Mouse (Mus musculus) liver, embryonic 14.5 days (tissue): ENCODE data around the gene Wrap53. TPM values are rescaled to one million over a fixed set of nuclear protein-coding genes. Genes with fewer than 3 reads are reported as not detected.

Experiments
- ATAC-seq: fragments of 200-750 bp; cut with Nextera tagmentation; 2 replicates; pipeline ENCODE4 v1.8.0; 2017; ENCODE audit warnings: moderate number of reproducible peaks, mild to moderate bottlenecking, moderate library complexity; ENCODE audit not compliant: insufficient read depth
- DNase-seq, 3 experiments: peaks; one replicate each; pipeline ENCODE4 v3.0.0-alpha.2; 2012 to 2013; ENCODE audit warnings: low read depth in 3 of 3, low spot score in 3 of 3
- H3K27ac ChIP-seq: fragments of 300-500 bp; sonication (generic); 2 replicates; pipeline ENCODE4 v1.5.1; 2014; ENCODE audit warnings: moderate library complexity, mild to moderate bottlenecking, control low read depth, inconsistent platforms
- H3K27me3 ChIP-seq: fragments of 300-500 bp; sonication (generic); 2 replicates; pipeline ENCODE4 v1.6.1; 2014; ENCODE audit warnings: mild to moderate bottlenecking, low read length, moderate library complexity; ENCODE audit not compliant: control insufficient read depth, insufficient read depth
- H3K36me3 ChIP-seq: fragments of 300-500 bp; sonication (generic); replicated peaks from 2 replicates; pipeline ENCODE4 v1.6.1; 2014; ENCODE audit warnings: low read depth; ENCODE audit not compliant: control insufficient read depth, insufficient read depth
- H3K4me1 ChIP-seq, 2 experiments: fragments of 200-500 bp in 1 of 2; fragments of 300-500 bp in 1 of 2; sonication (generic) in 1 of 2; replicated peaks; 2 replicates each; pipeline ENCODE4 v1.6.1; 2012 to 2014; ENCODE audit warnings: antibody characterized with exemption in 1 of 2, inconsistent platforms in 1 of 2, low read length in 1 of 2; ENCODE audit not compliant: control insufficient read depth in 2 of 2, insufficient read depth in 2 of 2
- H3K4me2 ChIP-seq: fragments of 300-500 bp; sonication (generic); 2 replicates; pipeline ENCODE4 v1.6.1; 2014; ENCODE audit warnings: low read depth, mild to moderate bottlenecking, control low read depth, moderate library complexity
- H3K4me3 ChIP-seq, 2 experiments: fragments of 200-500 bp in 1 of 2; fragments of 300-500 bp in 1 of 2; sonication (generic) in 1 of 2; 2 replicates each; pipeline ENCODE4 v1.5.1; 2012 to 2014; ENCODE audit warnings: low read depth in 2 of 2, low read length in 2 of 2, mild to moderate bottlenecking in 2 of 2, control low read depth in 1 of 2, inconsistent platforms in 1 of 2, moderate library complexity in 1 of 2; ENCODE audit not compliant: insufficient read depth in 1 of 2
- H3K9ac ChIP-seq: fragments of 300-500 bp; sonication (generic); replicated peaks from 2 replicates; pipeline ENCODE4 v1.6.1; 2014; ENCODE audit warnings: mild to moderate bottlenecking, control low read depth, moderate library complexity
- H3K9me3 ChIP-seq: fragments of 300-500 bp; sonication (generic); 2 replicates; pipeline ENCODE4 v1.6.1; 2016; ENCODE audit warnings: low read length, mixed read lengths; ENCODE audit not compliant: control insufficient read depth
- CTCF ChIP-seq: IDR thresholded peaks from 2 replicates; pipeline ENCODE4 v1.5.1; 2016; ENCODE audit warnings: antibody characterized with exemption, low read depth, control low read depth
- EP300 ChIP-seq: IDR thresholded peaks from 2 replicates; pipeline ENCODE4 v1.6.1; 2016; ENCODE audit warnings: antibody characterized with exemption, low read depth
- WGBS: fragments of 180-500 bp; shearing (Covaris S2); extraction: QIAGEN DNeasy Blood & Tissue Kit; methylation state at CpG from one replicate; pipeline ENCODE4 v1.1.7; 2014; ENCODE audit not compliant: insufficient replicate concordance; 5-methylcytosine and 5-hydroxymethylcytosine counted together
- polyA plus RNA-seq, 2 experiments: library from polyadenylated mRNA; depleted of rRNA in 1 of 2; stranded (reverse) in 1 of 2; unstranded in 1 of 2; fragments of >200 nt; fragmentation: Nextera tagmentation in 1 of 2; extraction: Ambion mirVana in 1 of 2; gene quantifications; 2 replicates each; pipeline versions ENCODE4 v1.2.1 to v1.2.3; 2012 to 2014

Gene Wrap53
- polyA plus RNA-seq, 2 experiments, result 10.8 to 14.8 TPM

- 66% methylated on average over 4 of the region's 4 CpGs for WGBS
- H3K9me3 ChIP-seq, result no peaks in the 10 kb centered on the region
- H3K36me3 ChIP-seq, result no peaks in the 10 kb centered on the region
- TF ChIP-seq EP300 (no peak), CTCF (no peak)
- no peak overlapping the region for H3K4me3 ChIP-seq
- ATAC-seq, result no peak
- H3K27ac ChIP-seq, result no peak overlapping the region
- H3K27me3 ChIP-seq, result peaks cover 16% of the 10 kb centered on the region
- DNase-seq, result no peak
- 0 out of 4 replicates have a peak, but pooled peaks cover 0 to 6% of the 10 kb centered on the region in 2 experiments for H3K4me1 ChIP-seq
- H3K4me2 ChIP-seq, result no peak overlapping the region
- H3K9ac ChIP-seq, result no peak overlapping the region
Measured at GRCm38 (mm10) chr11:69528031-69528390, 52.0 kb downstream of the Wrap53 start.

GRCm38 (mm10) chr11:69527098-69528030, 52.7 kb downstream of the Wrap53 start:
- DNase-seq (no peak), ATAC-seq (no peak)
- Histone ChIP-seq H3K9me3 (no peaks in the 10 kb centered on the region), H3K36me3 (no peaks in the 10 kb centered on the region), H3K27me3 (peaks cover 16% of the 10 kb centered on the region), H3K9ac (no peak overlapping the region), H3K27ac (no peak overlapping the region), H3K4me1 (0 out of 4 replicates have a peak, but pooled peaks cover 0 to 6% of the 10 kb centered on the region in 2 experiments), H3K4me3 (no peak overlapping the region), H3K4me2 (no peak overlapping the region)
- WGBS, result 18% methylated on average over 30 of the region's 30 CpGs
- TF ChIP-seq CTCF, result no peak
- TF ChIP-seq EP300, result no peak

GRCm38 (mm10) chr11:69526631-69527030, 53.4 kb downstream of the Wrap53 start:
- peaks cover 2 to 7% of the 10 kb centered on the region in 2 experiments; a peak in 3 of 4 replicates for H3K4me1 ChIP-seq
- ATAC-seq (no peak), DNase-seq (no peak)
- H3K27me3 ChIP-seq, result peaks cover 16% of the 10 kb centered on the region
- no peaks in the 10 kb centered on the region for H3K9me3 ChIP-seq
- no peak overlapping the region for H3K9ac ChIP-seq
- no peak overlapping the region for H3K4me2 ChIP-seq
- 57% methylated on average over 4 of the region's 4 CpGs for WGBS
- no peak overlapping the region for H3K4me3 ChIP-seq
- no peak for TF ChIP-seq CTCF
- TF ChIP-seq EP300, result no peak
- no peaks in the 10 kb centered on the region for H3K36me3 ChIP-seq
- H3K27ac ChIP-seq, result no peak overlapping the region

GRCm38 (mm10) chr11:69525661-69526060, 54.4 kb downstream of the Wrap53 start:
- Histone ChIP-seq H3K4me1 (peaks cover 3 to 15% of the 10 kb centered on the region in 2 experiments), H3K4me2 (no peak overlapping the region), H3K27me3 (peaks cover 16% of the 10 kb centered on the region), H3K27ac (no peak overlapping the region), H3K9me3 (no peaks in the 10 kb centered on the region), H3K36me3 (no peaks in the 10 kb centered on the region), H3K4me3 (no peak overlapping the region), H3K9ac (no peak overlapping the region)
- no peak for DNase-seq
- TF ChIP-seq EP300 (no peak), CTCF (no peak)
- WGBS, result 59% methylated on average over 9 of the region's 9 CpGs
- no peak for ATAC-seq

DNA sequence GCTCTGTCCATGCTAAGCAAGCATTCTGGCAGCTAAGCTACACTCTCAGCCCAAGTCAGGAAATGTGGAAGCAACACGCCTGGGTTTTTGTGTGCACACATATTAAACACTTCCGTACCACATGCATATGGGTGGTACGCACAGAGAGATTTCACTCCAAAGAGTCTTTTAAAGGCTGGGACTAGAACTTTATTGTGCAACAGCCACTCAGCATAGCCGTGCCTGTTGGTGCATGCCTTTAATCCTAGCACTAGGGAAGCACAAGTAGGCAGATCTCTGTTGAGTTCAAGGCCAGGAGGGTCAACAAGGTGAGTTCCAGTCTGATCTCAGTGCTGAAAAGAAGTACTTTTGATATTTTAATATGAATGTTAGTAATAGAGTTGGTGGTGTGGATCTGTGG, 56.4 kb downstream of the Wrap53 start:
- no peak for TF ChIP-seq CTCF
- Histone ChIP-seq H3K27ac (no peak overlapping the region), H3K9me3 (no peaks in the 10 kb centered on the region), H3K36me3 (no peaks in the 10 kb centered on the region), H3K27me3 (peaks cover 14% of the 10 kb centered on the region), H3K4me3 (no peak overlapping the region), H3K4me1 (peaks cover 3 to 15% of the 10 kb centered on the region in 2 experiments), H3K9ac (no peak overlapping the region), H3K4me2 (no peak overlapping the region)
- DNase-seq, result no peak
- ATAC-seq, result no peak
- 73% methylated on average over 4 of the region's 4 CpGs for WGBS
